Mouse (Mus musculus) mesoderm, embryonic 11.5 days (tissue): Measurements from ENCODE around the gene Dtx4.
A peak's percentile ranks its signal among the peaks of the same experiment; 100 is the strongest.
"Not testable (repeated sequence)": the region's sequence is repeated elsewhere in the genome, so short reads cannot be mapped to it uniquely, and the experiment has no call there.

Source experiments
- DNase-seq: peaks from one replicate; pipeline ENCODE4 v3.0.0-alpha.2; 2012; ENCODE audit warnings: low read depth, low spot score

The Dtx4 gene

GRCm38 (mm10) chr19:12501370-12502347 is at the start of gene Dtx4:
Gene Dtx4 (minus strand): TSS chr19:12501454.
- DNase-seq, result peak; percentile 96

DNA sequence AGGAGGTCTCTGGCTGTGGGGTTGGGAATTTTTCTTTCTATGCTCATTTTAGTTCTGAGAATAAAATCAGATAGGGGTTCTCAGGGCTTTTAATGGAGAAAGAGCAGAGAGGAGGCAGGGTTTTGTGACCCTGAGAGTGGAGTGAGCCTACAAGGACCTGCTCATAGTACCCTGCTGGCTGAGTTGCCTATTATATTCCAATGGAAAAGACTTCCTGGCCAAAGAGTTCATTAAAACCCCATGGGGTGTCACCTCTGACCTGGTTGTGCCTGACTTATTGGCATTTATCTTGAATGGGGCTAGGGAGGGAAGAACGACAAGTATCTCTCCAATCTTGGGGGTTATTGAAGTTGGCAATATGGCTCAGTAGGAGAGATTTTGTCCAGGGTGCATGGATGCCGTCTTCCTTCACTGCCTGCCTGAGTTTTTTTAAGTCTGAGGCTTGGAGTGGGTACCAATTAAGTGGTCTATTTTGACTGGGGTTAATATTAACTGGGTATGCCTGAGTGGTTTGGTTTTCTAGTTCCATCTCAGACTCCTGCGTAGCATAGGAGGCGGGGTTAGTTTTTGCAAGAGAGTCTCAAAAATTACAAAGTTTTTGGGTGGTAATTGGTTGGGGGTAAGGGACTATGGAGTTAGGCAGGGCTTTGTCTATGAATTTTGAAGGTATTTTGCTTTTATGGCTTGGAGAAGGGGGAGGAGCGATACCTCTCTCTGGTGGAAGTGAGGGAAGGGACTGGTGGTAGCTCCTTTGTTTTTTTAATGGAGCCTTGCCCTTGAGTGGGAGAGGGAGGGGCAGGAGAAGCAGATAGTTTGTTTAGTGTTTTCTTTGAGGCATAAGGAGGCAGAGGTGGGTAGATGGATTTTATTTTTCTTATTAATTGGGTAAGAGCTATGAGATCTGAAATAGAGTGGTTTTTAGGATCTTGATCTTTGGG is 49.0 kb upstream of the Dtx4 start:
- DNase-seq, result no peak

- peak; percentile 15 for DNase-seq
These were observed 47.9 kb upstream of the Dtx4 start for GRCm38 (mm10) chr19:12549166-12549565.

DNA sequence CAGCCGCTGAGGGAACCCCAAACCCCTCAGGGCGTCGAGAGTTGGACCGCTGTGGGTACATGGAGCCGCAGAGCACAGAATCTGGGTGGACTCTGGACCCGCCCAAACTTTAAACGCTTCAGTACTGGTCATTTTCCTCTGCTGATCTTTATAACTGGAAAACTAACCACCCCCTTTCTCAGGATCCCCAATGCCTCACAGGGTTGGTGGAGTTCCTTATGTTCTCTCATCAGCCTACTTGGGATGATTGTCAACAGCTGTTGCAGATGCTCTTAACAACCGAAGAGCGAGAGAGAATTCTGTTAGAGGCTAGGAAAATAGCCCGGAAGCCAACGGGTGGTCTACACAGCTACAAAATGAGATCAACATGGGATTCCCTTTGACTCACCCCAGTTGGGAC is 44.2 kb upstream of the Dtx4 start, which contains the start of gene Fam111a:
Fam111a (plus strand) TSS at position 301 of the 400 bp plus-strand sequence.
- not testable (repeated sequence) for DNase-seq

DNA sequence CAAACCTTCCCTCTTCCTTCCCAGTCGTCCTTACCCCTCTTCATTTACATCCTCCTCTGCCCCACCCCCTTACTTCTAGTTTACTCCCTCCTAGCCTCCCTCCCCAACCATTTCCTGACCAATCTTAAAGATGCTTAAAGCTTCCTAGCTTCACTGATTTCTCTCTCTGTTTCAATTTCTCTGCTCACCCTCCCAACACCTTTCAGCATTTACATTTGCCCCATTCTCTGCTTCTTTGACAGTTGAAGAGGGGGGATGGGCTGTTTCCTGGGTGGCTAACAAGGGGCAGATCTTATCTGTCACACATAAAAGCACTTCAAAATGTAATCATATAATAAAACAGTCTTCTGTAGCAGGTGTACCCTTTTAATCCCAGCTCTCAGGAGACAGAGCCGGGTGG is 40.4 kb upstream of the Dtx4 start:
- no peak for DNase-seq

DNA sequence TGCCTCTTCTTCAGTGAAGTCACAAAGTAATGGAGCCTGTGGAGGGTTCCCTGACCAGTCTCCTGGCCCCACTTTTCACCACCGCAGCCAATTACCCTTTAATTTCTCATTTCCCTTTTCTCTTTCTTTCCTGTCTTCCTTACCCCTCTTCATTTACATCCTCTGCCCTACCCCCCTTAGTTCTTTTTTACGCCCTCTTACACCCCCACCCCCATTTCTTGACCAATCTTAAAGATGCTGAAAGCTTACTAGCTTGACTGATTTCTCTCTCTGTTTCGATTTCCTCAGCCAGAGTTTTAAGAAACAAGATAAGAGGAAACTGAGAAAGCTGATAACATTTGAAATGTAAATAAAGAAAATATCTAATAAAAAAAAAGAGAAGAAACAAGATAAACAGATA is 39.5 kb upstream of the Dtx4 start:
- no peak for DNase-seq

- DNase-seq, result no peak
These were observed 38.7 kb upstream of the Dtx4 start for GRCm38 (mm10) chr19:12539975-12540374.

- DNase-seq, result no peak
These were observed 35.9 kb upstream of the Dtx4 start for GRCm38 (mm10) chr19:12537168-12537567.

DNA sequence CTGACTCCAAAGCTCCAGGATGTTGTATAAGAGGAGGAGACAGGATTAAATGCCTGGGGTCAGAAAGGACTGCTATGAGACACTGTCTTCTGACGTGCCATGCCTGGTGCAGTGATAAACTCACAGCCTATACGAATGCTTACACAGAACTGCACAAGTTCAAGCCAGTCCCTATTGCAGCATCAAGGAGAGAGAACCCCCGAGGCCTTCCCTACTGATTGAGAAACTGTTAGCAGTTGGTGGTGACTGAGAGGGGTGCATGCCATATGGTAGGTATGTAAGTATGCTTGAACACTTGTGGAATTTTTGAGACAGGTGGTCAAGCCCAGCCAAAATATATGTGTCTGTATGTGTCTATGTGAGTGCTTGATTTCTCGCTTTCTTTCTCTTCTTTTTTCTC is 22.1 kb upstream of the Dtx4 start:
- no peak for DNase-seq

GRCm38 (mm10) chr19:12518541-12518890 is 17.3 kb upstream of the Dtx4 start:
- DNase-seq, result no peak

GRCm38 (mm10) chr19:12517671-12518540 is 16.7 kb upstream of the Dtx4 start:
- peak; percentile 82 for DNase-seq

DNA sequence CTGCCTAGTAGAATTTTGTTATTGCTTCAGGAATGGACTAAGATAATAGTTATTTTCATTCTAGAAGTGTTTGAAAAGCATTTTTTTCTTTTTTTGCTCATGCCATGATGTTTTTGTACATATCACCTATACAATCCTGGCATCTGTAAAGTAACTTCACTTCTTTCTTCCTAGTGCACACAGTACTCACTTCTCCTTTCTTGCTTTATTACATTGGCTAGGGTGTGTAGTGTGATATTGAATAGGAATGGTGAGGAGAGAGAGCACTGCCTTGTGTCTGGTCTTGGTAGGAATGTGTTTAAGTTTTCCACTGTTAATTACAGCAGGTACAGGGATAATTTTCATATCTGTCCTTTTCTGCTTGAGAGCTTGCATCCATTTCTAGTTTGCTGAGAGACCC is 13.4 kb upstream of the Dtx4 start:
- DNase-seq, result no peak

GRCm38 (mm10) chr19:12502756-12503155 is 1.5 kb upstream of the Dtx4 start:
- no peak for DNase-seq

DNA sequence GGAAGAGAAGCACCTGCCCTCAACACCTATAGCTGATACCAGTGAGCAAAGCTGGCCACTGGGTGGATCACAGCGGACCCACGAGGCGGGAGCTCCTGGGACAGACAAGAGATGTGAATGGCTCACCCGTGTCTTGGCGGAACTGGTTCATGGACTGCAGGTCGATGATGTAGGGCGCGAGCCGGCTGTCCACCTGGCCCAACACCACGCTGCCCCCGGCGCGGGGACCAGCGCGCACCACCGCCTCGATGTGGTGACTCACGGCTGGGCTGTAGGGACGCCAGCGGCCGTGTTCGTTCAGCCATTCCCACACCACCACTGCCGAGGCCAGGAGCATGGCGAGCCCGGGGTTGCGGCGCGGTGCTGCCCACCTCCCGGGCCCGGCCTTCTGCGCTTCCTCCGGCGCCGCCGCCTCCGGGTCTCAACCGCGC is 358 bp downstream of the Dtx4 start:
- no peak for DNase-seq

- DNase-seq, result peak; percentile 66
These were observed 1.1 kb downstream of the Dtx4 start for GRCm38 (mm10) chr19:12500124-12500523.

DNA sequence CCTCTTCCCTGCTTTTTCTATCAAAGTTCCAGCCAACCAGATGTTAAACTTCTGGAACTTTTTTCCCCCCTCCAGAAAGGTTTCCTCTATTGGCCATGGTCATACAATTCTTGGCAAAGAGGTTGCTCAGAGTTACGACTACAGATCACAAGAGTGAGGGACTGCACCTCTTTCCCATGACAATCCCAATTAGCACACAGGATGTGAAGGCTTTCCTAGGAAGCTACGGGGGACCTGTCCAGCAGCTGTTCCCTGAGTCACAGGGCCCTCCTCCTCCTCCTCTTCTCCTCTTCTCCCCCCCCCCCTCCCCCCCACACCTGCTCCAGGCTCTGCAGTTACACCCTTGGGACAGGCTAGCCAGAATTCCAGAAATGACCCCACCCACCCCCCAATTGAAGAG is 1.8 kb downstream of the Dtx4 start:
- DNase-seq, result no peak

DNA sequence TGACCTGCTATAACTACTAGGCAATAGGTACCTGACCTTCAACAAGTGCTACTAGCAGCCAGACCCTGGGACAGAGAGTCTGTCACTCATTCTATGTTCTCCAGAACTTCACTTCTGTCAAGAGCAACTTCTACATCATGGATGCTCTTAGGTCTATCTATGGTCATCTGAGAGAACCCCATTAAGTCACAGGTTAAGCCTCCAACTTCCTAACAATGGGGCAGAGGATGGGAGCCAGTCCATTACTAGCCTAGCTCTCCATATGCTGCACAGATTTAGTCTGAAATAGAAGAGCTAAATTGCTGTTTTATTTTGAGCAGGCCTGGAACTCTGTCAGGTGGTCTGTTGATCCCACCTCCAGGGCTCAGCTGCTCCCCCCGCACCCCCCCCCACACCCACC is 2.3 kb downstream of the Dtx4 start:
- DNase-seq, result no peak

GRCm38 (mm10) chr19:12498321-12498720 is 2.9 kb downstream of the Dtx4 start:
- no peak for DNase-seq

DNA sequence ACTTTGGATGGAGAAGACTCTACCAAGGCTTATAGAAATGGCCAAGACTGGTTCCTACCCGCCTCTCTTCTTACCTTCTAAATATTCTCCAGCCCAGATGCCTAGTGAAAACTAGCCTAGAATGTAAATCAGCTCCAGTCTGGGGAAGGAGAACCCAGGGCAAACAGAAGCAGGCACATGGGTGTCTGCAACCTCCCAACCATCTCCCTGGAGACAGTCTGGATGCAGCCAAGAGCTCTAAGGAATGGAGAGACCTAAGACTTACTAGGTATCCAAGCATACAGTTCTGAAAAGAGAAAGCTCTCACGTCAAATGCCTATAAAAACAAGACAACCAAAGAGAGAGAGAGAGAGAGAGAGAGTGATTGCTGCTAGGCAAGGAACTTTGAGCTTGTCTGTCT is 3.3 kb downstream of the Dtx4 start:
- no peak for DNase-seq

DNA sequence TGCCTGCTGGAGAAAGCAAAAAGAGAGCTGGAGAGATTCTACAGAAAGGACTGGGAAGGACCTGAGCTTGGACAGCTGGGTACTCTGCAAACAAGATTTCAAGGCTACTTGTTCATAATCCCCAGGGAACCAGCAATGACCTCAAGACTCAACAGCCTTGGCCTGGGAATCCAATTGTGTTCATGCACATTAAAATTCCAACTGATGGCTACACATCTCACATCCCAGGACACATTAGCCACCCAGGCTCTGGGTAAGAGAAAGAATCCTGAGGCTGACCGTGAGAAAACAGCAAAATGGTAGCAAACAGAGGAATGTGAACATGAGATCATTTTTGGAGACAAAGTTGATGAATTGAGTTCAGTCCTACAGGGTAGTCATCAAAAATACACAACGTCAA is 5.0 kb downstream of the Dtx4 start:
- no peak for DNase-seq

DNA sequence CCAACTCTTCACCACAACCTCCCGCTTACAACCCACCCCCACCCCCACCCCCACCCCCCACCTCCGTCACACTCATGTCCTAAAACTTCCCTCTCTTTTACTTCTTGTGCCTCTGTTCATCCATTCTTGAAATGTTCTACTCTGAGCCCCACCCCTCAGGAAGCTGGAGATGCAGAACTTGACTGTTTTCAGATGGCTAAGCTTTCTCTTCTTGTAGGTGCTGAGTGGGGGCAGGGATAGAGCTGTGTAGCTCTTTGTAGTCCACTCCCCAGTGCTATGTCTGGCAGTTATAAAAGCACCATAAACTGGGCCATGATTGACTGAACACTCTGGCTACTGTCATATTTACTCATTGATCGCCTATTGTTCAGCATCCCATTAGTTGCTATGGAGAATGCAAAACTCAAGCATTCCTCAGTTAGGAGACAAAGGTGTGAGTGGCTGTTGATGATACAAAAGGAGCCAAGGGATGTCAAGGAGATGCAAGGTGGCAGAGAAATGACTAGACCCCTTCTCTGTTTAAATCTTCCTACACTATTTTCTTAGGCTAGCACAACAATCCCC is 6.2 kb downstream of the Dtx4 start:
- peak; percentile 51 for DNase-seq
